Mouse (Mus musculus): Measurements from ENCODE around the gene Ttll12. TPM values are rescaled to one million over a fixed set of nuclear protein-coding genes. Genes with fewer than 3 reads are reported as not detected.

The Ttll12 gene
- polyA plus RNA-seq (2015; fragmentation: Nextera tagmentation; extraction: Ambion mirVana) = 30.6 and 33.6 TPM in 2 replicates

GRCm38 (mm10) chr15:83594513-83595363, at the start of gene Ttll12:
Gene Ttll12, minus strand, starts transcription at chr15:83595157.
- WGBS = under 1% methylated on average over 68 of the region's 68 CpGs

GRCm38 (mm10) chr15:83642518-83642917, 47.6 kb upstream of the Ttll12 start:
- no peak overlapping the region for H3K9ac ChIP-seq
- H3K9me3 ChIP-seq = no peaks in the 10 kb centered on the region
- H3K27ac ChIP-seq = no peak overlapping the region
- H3K4me1 ChIP-seq = peaks cover 11% of the 10 kb centered on the region; the same call in 1 of the 2 replicates
- no peaks in the 10 kb centered on the region for H3K27me3 ChIP-seq (replicated peaks)
- WGBS = 95% methylated on average over 6 of the region's 6 CpGs
- H3K36me3 ChIP-seq = no peaks in the 10 kb centered on the region
- no peak overlapping the region for H3K4me2 ChIP-seq
- H3K4me3 ChIP-seq (replicated peaks) = no peak overlapping the region
- no peak for ATAC-seq (ENCODE audit: insufficient read depth, low FRiP score, low read depth)

More at GRCm38 (mm10) chr15:83594513-83595363, at the start of gene Ttll12:
- peak within 1 kb of the TSS; percentile 88 for H3K4me2 ChIP-seq
- no peaks in the 10 kb centered on the region for H3K9me3 ChIP-seq
- peaks cover 22% of the 10 kb centered on the region for H3K4me1 ChIP-seq
- H3K27ac ChIP-seq = peak within 1 kb of the TSS; percentile 77
- H3K9ac ChIP-seq = peak within 1 kb of the TSS; percentile 83
- H3K36me3 ChIP-seq = no peaks in the 10 kb centered on the region
- no peaks in the 10 kb centered on the region for H3K27me3 ChIP-seq (replicated peaks)
- H3K4me3 ChIP-seq (replicated peaks) = peak within 1 kb of the TSS; percentile 87
- ATAC-seq (ENCODE audit: insufficient read depth, low FRiP score, low read depth) = peak; percentile 87

- Histone ChIP-seq H3K36me3 (no peaks in the 10 kb centered on the region), H3K9me3 (no peaks in the 10 kb centered on the region), H3K27me3 (replicated peaks) (no peaks in the 10 kb centered on the region), H3K9ac (no peak overlapping the region), H3K27ac (no peak overlapping the region), H3K4me1 (peaks cover 11% of the 10 kb centered on the region; the same call in 1 of the 2 replicates), H3K4me3 (replicated peaks) (no peak overlapping the region), H3K4me2 (no peak overlapping the region)
- no peak for ATAC-seq (ENCODE audit: insufficient read depth, low FRiP score, low read depth)
- WGBS = 42% methylated on average over 4 of the region's 4 CpGs
These were observed 45.3 kb upstream of the Ttll12 start for GRCm38 (mm10) chr15:83640208-83640607.

GRCm38 (mm10) chr15:83639160-83639559, 44.2 kb upstream of the Ttll12 start:
- no peaks in the 10 kb centered on the region for H3K36me3 ChIP-seq
- WGBS = 15% methylated on average over 3 of the region's 3 CpGs

GRCm38 (mm10) chr15:83638196-83638899, 43.4 kb upstream of the Ttll12 start:
- H3K27ac ChIP-seq = no peak overlapping the region

More at GRCm38 (mm10) chr15:83639160-83639559, 44.2 kb upstream of the Ttll12 start:
- peak; percentile 48; the same call in 1 of the 2 replicates for ATAC-seq (ENCODE audit: insufficient read depth, low FRiP score, low read depth)
- peaks cover 11% of the 10 kb centered on the region; the same call in 1 of the 2 replicates for H3K4me1 ChIP-seq
- H3K9me3 ChIP-seq = no peaks in the 10 kb centered on the region
- H3K9ac ChIP-seq = no peak overlapping the region
- H3K27me3 ChIP-seq (replicated peaks) = no peaks in the 10 kb centered on the region
- H3K4me3 ChIP-seq (replicated peaks) = no peak overlapping the region
- no peak overlapping the region for H3K4me2 ChIP-seq
- H3K27ac ChIP-seq = no peak overlapping the region

GRCm38 (mm10) chr15:83636759-83637158, 41.8 kb upstream of the Ttll12 start:
- 0 out of 2 replicates have a peak, but pooled peaks cover 3% of the 10 kb centered on the region for H3K36me3 ChIP-seq
- ATAC-seq (ENCODE audit: insufficient read depth, low FRiP score, low read depth) = no peak
- WGBS = 51% methylated on average over 6 of the region's 6 CpGs

More at GRCm38 (mm10) chr15:83638196-83638899, 43.4 kb upstream of the Ttll12 start:
- no peaks in the 10 kb centered on the region for H3K27me3 ChIP-seq (replicated peaks)
- no peaks in the 10 kb centered on the region for H3K36me3 ChIP-seq
- WGBS = 77% methylated on average over 20 of the region's 20 CpGs
- H3K4me1 ChIP-seq = peaks cover 11% of the 10 kb centered on the region; the same call in 1 of the 2 replicates
- ATAC-seq (ENCODE audit: insufficient read depth, low FRiP score, low read depth) = no peak
- no peaks in the 10 kb centered on the region for H3K9me3 ChIP-seq
- no peak overlapping the region for H3K4me3 ChIP-seq (replicated peaks)
- H3K4me2 ChIP-seq = no peak overlapping the region
- H3K9ac ChIP-seq = no peak overlapping the region

GRCm38 (mm10) chr15:83635251-83635650, 40.3 kb upstream of the Ttll12 start:
- no peak overlapping the region for H3K4me2 ChIP-seq
- 0 out of 2 replicates have a peak, but pooled peaks cover 3% of the 10 kb centered on the region for H3K36me3 ChIP-seq
- peaks cover 11% of the 10 kb centered on the region; the same call in 1 of the 2 replicates for H3K4me1 ChIP-seq
- no peak overlapping the region for H3K4me3 ChIP-seq (replicated peaks)
- no peak for ATAC-seq (ENCODE audit: insufficient read depth, low FRiP score, low read depth)
- H3K27me3 ChIP-seq (replicated peaks) = no peaks in the 10 kb centered on the region
- H3K9me3 ChIP-seq = no peaks in the 10 kb centered on the region
- WGBS = 40% methylated on average over 3 of the region's 3 CpGs
- H3K9ac ChIP-seq = no peak overlapping the region
- H3K27ac ChIP-seq = no peak overlapping the region

More at GRCm38 (mm10) chr15:83636759-83637158, 41.8 kb upstream of the Ttll12 start:
- no peak overlapping the region for H3K27ac ChIP-seq
- H3K4me3 ChIP-seq (replicated peaks) = no peak overlapping the region
- H3K4me1 ChIP-seq = peaks cover 11% of the 10 kb centered on the region; the same call in 1 of the 2 replicates
- no peaks in the 10 kb centered on the region for H3K9me3 ChIP-seq
- no peak overlapping the region for H3K9ac ChIP-seq
- H3K4me2 ChIP-seq = no peak overlapping the region
- no peaks in the 10 kb centered on the region for H3K27me3 ChIP-seq (replicated peaks)

GRCm38 (mm10) chr15:83634076-83634475, 39.1 kb upstream of the Ttll12 start:
- Histone ChIP-seq H3K27ac (no peak overlapping the region), H3K4me2 (no peak overlapping the region), H3K4me1 (peaks cover 5% of the 10 kb centered on the region; the same call in 1 of the 2 replicates), H3K4me3 (replicated peaks) (no peak overlapping the region), H3K36me3 (0 out of 2 replicates have a peak, but pooled peaks cover 3% of the 10 kb centered on the region), H3K9me3 (no peaks in the 10 kb centered on the region), H3K27me3 (replicated peaks) (no peaks in the 10 kb centered on the region), H3K9ac (no peak overlapping the region)
- ATAC-seq (ENCODE audit: insufficient read depth, low FRiP score, low read depth) = no peak
- 9% methylated on average over 1 of the region's 1 CpGs for WGBS

- Histone ChIP-seq H3K36me3 (0 out of 2 replicates have a peak, but pooled peaks cover 3% of the 10 kb centered on the region), H3K4me2 (no peak overlapping the region), H3K27ac (no peak overlapping the region), H3K4me1 (no peaks in the 10 kb centered on the region), H3K9ac (no peak overlapping the region), H3K4me3 (replicated peaks) (no peak overlapping the region), H3K27me3 (replicated peaks) (no peaks in the 10 kb centered on the region), H3K9me3 (no peaks in the 10 kb centered on the region)
- ATAC-seq (ENCODE audit: insufficient read depth, low FRiP score, low read depth) = no peak
- 63% methylated on average over 7 of the region's 7 CpGs for WGBS
These were observed 36.1 kb upstream of the Ttll12 start for GRCm38 (mm10) chr15:83631071-83631470.

- no peaks in the 10 kb centered on the region for H3K9me3 ChIP-seq
- 73% methylated on average over 3 of the region's 3 CpGs for WGBS
- H3K4me1 ChIP-seq = no peaks in the 10 kb centered on the region
- no peak for ATAC-seq (ENCODE audit: insufficient read depth, low FRiP score, low read depth)
- H3K4me2 ChIP-seq = no peak overlapping the region
- H3K4me3 ChIP-seq (replicated peaks) = no peak overlapping the region
- no peak overlapping the region for H3K27ac ChIP-seq
- no peak overlapping the region for H3K9ac ChIP-seq
- 0 out of 2 replicates have a peak, but pooled peaks cover 3% of the 10 kb centered on the region for H3K36me3 ChIP-seq
- no peaks in the 10 kb centered on the region for H3K27me3 ChIP-seq (replicated peaks)
These were observed 34.8 kb upstream of the Ttll12 start for GRCm38 (mm10) chr15:83629716-83630115.

GRCm38 (mm10) chr15:83626142-83626645, 31.2 kb upstream of the Ttll12 start:
- no peak for ATAC-seq (ENCODE audit: insufficient read depth, low FRiP score, low read depth)
- Histone ChIP-seq H3K4me3 (replicated peaks) (no peak overlapping the region), H3K9ac (no peak overlapping the region), H3K36me3 (no peaks in the 10 kb centered on the region), H3K9me3 (no peaks in the 10 kb centered on the region), H3K27ac (no peak overlapping the region), H3K4me1 (no peaks in the 10 kb centered on the region), H3K4me2 (no peak overlapping the region), H3K27me3 (replicated peaks) (no peaks in the 10 kb centered on the region)
- 82% methylated on average over 2 of the region's 2 CpGs for WGBS
